Mouse (Mus musculus) spleen, adult 2 months (tissue): Measurements from ENCODE around the gene Lrrc8d. TPM values are rescaled to one million over a fixed set of nuclear protein-coding genes. Genes with fewer than 3 reads are reported as not detected.

Source experiments
- DNase-seq, 2 experiments: peaks; one replicate each; pipeline versions ENCODE4 v3.0.0 to v3.0.0-alpha.2; 2012 to 2021; ENCODE audit warnings: low spot score in 2 of 2, low read depth in 1 of 2
- H3K27ac ChIP-seq: fragments of 200-500 bp; 2 replicates; pipeline ENCODE4 v1.5.1; 2012; ENCODE audit warnings: low read length, inconsistent platforms; ENCODE audit not compliant: insufficient read depth
- H3K27me3 ChIP-seq: fragments of 200-500 bp; 2 replicates; pipeline ENCODE4 v1.6.1; 2012; ENCODE audit warnings: mild to moderate bottlenecking, moderate library complexity, low read length, inconsistent platforms; ENCODE audit not compliant: control insufficient read depth, insufficient read depth
- H3K36me3 ChIP-seq: fragments of 200-500 bp; 2 replicates; pipeline ENCODE4 v1.6.1; 2012; ENCODE audit warnings: mild to moderate bottlenecking, low read length, inconsistent platforms; ENCODE audit not compliant: control insufficient read depth, insufficient read depth
- H3K4me1 ChIP-seq: fragments of 200-500 bp; 2 replicates; pipeline ENCODE4 v1.6.1; 2011; ENCODE audit warnings: inconsistent platforms; ENCODE audit not compliant: control insufficient read depth, insufficient read depth, insufficient read length
- H3K4me3 ChIP-seq: fragments of 200-500 bp; 2 replicates; pipeline ENCODE4 v1.5.1; 2011; ENCODE audit warnings: mild to moderate bottlenecking, inconsistent platforms; ENCODE audit not compliant: insufficient read depth, insufficient read length; ENCODE audit errors: extremely low read depth
- CTCF ChIP-seq: fragments of 200-500 bp; IDR thresholded peaks from 2 replicates; pipeline ENCODE4 v1.5.1; 2011; ENCODE audit warnings: mild to moderate bottlenecking, inconsistent platforms; ENCODE audit not compliant: insufficient read depth, insufficient read length, insufficient replicate concordance; ENCODE audit errors: extremely low read depth
- POLR2A ChIP-seq: fragments of 200-500 bp; IDR thresholded peaks from 2 replicates; pipeline ENCODE4 v1.6.1; 2011; ENCODE audit warnings: low read depth, low read length, inconsistent platforms
- WGBS: fragments of 180-500 bp; shearing (Covaris S2); methylation state at CpG from one replicate; pipeline ENCODE4 v1.1.7; 2018; 5-methylcytosine and 5-hydroxymethylcytosine counted together
- polyA plus RNA-seq: library from polyadenylated mRNA; depleted of rRNA; stranded (reverse); fragments of >200 nt; gene quantifications from 2 replicates; pipeline ENCODE4 v1.2.3, GENCODE M21; 2012

The Lrrc8d gene
- polyA plus RNA-seq, 1 experiment, result 5.2 TPM

DNA sequence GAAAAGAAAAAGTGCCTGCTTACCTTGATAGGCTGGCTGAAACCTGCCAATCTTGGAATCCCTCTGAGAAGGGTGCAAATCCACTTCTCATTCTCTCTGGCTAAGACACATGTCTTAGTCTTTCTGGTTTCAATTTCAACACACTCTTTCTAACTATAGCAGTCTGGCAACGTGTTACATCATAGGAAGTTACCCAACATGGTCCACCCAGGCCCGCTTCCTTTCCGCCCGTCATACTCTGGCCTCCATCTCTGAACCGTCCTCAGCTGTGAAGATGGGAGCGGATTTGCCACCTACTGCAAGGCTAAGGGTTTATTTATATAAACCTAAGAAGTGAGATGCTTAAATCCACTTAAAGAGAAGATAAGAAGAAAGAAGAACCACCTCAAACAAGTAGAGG is 3.7 kb upstream of the Lrrc8d start:
- DNase-seq, result no peak
- Histone ChIP-seq H3K4me3 (no peak overlapping the region), H3K27ac (0 out of 2 replicates have a peak overlapping the region, but pooled peaks have one; percentile 10), H3K27me3 (no peaks in the 10 kb centered on the region), H3K36me3 (no peaks in the 10 kb centered on the region), H3K4me1 (peaks cover 7% of the 10 kb centered on the region)
- TF ChIP-seq POLR2A (no peak), CTCF (no peak)
- 39% methylated on average over 6 of the region's 6 CpGs for WGBS

DNA sequence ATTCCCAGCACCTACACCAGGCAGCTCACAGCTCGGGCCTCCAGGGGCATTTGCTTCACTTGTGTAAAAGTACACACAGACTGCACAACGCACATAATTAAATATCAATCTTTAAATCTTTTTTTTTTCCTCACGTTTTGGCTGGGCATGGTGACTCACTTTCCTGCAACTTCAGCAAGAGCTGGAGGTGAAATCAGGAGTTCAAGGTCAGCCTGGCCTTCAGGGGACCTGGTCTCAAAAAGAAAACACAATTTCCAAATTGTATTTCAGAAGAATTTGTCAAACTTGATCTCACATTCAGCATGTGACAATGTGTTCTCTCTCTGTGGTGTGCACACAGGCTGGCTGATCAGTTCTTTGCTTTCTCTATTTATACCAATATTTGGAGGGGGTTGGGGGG is 1.9 kb upstream of the Lrrc8d start:
- peaks cover 7% of the 10 kb centered on the region for H3K4me1 ChIP-seq
- WGBS, result 89% methylated on average over 3 of the region's 3 CpGs
- no peaks in the 10 kb centered on the region for H3K27me3 ChIP-seq
- no peak overlapping the region for H3K4me3 ChIP-seq
- no peak for TF ChIP-seq CTCF
- TF ChIP-seq POLR2A, result no peak
- no peaks in the 10 kb centered on the region for H3K36me3 ChIP-seq
- DNase-seq, result no peak
- no peak overlapping the region for H3K27ac ChIP-seq

DNA sequence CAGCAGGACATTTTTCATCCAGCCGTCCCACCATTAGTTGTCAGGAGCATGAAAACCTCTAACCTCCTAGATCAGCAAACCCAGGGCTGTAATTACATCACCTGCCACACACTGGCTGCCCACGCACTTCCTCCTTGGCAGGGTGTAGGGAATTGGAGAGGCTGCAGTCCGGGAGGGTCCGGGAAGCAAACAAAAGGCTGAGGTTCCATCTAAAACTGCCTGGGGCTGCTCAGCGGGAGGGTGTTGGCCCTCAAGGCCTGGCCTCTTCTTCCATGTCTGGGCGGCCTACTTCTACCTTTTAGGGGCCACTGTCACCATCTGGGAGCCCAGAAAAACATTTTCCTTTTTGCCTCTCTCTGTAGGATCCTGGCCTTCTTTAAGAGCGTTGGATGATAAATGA is 1.1 kb upstream of the Lrrc8d start:
- H3K36me3 ChIP-seq, result no peaks in the 10 kb centered on the region
- TF ChIP-seq CTCF (no peak), POLR2A (no peak)
- WGBS, result 41% methylated on average over 7 of the region's 7 CpGs
- no peak overlapping the region for H3K27ac ChIP-seq
- no peak for DNase-seq
- H3K4me1 ChIP-seq, result peaks cover 7% of the 10 kb centered on the region
- H3K4me3 ChIP-seq, result no peak overlapping the region
- no peaks in the 10 kb centered on the region for H3K27me3 ChIP-seq

DNA sequence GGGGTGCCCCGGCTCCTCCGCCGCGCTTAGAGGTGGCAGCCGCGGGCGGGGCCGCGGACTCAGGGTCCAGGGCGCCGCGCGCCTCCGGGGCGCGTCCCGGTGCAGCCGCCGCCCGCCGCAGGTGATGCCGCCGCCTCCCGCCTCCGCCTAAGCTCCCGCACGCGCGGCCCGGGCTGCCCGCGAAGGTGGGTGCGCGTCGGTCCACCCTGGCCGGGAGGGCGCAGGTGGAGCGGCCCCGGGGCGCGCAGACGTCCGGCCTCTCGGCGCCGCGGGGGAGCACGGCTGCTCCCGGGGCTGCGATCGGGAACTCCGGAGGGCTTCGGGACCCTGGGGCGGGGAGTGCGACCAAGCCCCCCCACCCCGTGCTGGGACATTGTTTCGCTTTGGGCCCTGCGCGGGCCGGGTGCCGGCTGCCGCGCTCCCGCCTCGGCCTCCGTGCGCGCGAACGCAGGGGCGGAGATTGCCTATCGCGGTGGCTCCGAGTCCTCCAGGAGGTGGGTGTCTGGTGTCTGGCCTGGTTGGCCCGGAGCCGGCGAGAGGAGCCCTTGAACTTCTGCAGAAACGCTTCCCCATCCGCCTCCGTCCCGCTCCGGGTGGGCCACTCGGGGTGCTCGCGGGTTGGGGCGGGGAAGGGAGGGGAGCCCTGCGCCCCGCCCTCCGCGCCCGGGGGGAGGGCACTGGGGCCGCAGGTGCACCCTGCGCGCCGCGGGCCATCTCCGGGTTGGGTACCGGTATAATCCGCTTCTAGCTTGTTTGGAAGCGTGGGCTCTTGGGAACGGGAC is 492 bp downstream of the Lrrc8d start:
- peak overlapping the region; percentile 74 for H3K4me3 ChIP-seq
- DNase-seq, result peak; percentile 79 to 86
- peaks cover 7% of the 10 kb centered on the region for H3K4me1 ChIP-seq
- H3K36me3 ChIP-seq, result no peaks in the 10 kb centered on the region
- WGBS, result under 1% methylated on average over 93 of the region's 101 CpGs
- peak overlapping the region; percentile 88 for H3K27ac ChIP-seq
- TF ChIP-seq CTCF (no peak), POLR2A (no peak)
- H3K27me3 ChIP-seq, result no peaks in the 10 kb centered on the region

DNA sequence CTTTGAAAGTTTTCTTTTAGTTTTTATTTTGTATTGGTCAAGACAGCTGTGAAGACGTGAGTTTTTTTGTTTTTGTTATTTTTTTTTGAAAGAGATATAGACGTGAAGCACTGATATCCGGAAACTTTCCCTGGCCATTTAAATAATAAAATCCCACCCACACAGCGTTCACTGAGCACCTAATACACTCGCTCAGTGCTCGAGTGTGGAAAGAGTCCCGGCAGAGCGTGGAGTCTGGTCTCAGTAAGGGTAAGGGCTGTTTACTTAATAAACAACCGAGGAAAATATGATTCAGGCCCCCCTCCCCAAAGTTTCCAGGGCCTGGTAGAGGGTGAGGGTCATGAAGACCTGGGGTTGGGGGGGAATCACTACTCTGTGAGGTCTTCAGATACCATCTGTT is 1.6 kb downstream of the Lrrc8d start:
- H3K27ac ChIP-seq, result no peak overlapping the region
- DNase-seq, result no peak
- no peaks in the 10 kb centered on the region for H3K36me3 ChIP-seq
- H3K27me3 ChIP-seq, result no peaks in the 10 kb centered on the region
- 40% methylated on average over 9 of the region's 9 CpGs for WGBS
- H3K4me1 ChIP-seq, result peaks cover 7% of the 10 kb centered on the region
- 0 out of 2 replicates have a peak overlapping the region, but pooled peaks have one; percentile 74 for H3K4me3 ChIP-seq
- TF ChIP-seq POLR2A (no peak), CTCF (no peak)

DNA sequence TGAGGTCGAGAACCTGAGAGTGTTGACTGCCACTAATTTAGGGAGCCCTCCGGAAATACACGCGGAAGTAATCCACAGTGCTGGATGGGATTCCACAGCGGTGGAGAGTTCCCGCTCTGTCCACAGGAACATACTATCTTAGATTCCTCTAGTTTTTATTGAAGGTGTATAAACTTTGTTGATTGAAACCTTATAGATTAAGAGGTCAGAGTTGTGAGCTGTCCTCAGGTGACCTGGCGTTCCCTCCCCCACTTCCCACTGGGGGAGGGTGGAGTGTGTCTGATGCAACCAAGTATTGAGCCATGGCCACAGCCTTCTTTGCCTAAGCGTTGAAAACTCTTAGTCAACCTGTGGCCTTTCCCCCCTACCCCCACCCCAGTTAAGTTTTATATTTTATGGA is 2.1 kb downstream of the Lrrc8d start:
- no peak for TF ChIP-seq CTCF
- no peak for TF ChIP-seq POLR2A
- Histone ChIP-seq H3K27me3 (no peaks in the 10 kb centered on the region), H3K4me1 (peaks cover 7% of the 10 kb centered on the region), H3K27ac (no peak overlapping the region), H3K36me3 (no peaks in the 10 kb centered on the region), H3K4me3 (no peak overlapping the region)
- no peak for DNase-seq
- WGBS, result 71% methylated on average over 8 of the region's 8 CpGs

DNA sequence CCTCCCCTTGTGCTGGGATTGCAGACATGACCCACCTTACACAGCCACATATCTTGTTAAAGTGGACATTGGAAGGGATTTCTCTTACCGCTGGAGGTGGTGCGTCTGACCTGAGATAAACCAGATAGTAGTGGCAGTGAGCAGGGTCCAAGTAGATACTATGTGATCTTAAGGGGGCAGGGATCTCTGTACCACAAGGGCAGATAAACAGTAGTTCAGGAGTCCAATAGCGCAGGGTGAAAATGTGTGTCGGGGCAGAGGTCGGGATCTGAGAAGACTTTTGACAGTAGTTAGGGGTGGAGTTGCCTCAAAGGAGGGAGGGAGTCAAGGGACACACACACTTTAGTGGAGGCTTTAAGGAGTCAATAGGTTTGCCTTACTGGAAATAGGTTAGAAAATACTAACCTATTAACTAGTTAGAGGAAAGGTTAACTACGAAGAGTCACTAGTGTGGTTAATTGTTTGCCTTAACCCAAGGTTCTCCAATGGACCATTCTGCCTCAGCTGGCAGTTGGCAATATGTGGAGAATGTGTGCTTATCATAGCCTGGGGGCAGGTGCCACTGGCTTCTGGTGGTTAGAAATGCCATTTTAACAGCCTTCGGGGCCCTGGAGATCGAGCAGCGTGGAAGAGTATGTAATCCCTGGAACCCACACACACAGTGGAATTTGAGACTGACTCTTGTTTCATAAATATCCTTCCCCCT is 3.0 kb downstream of the Lrrc8d start:
- Histone ChIP-seq H3K4me3 (no peak overlapping the region), H3K4me1 (peaks cover 7% of the 10 kb centered on the region), H3K27me3 (no peaks in the 10 kb centered on the region), H3K27ac (no peak overlapping the region), H3K36me3 (no peaks in the 10 kb centered on the region)
- no peak for DNase-seq
- TF ChIP-seq CTCF, result no peak
- no peak for TF ChIP-seq POLR2A
- 83% methylated on average over 9 of the region's 9 CpGs for WGBS
